Mouse (Mus musculus) adrenal gland, adult 2 months (tissue): ENCODE data around the gene Mtmr11. TPM values are rescaled to one million over a fixed set of nuclear protein-coding genes. Genes with fewer than 3 reads are reported as not detected.
"Not testable (repeated sequence)": the region's sequence is repeated elsewhere in the genome, so short reads cannot be mapped to it uniquely, and the experiment has no call there.

Experiments used
- DNase-seq: peaks from one replicate; pipeline ENCODE4 v3.0.0; 2021
- microRNA-seq, 2 experiments: library from miRNA; unstranded; fragments of <30 nt; microRNA quantifications; one replicate each; pipeline ENCODE4 v1.2.0; 2021
- polyA plus RNA-seq: library from polyadenylated mRNA; depleted of rRNA; stranded (reverse); fragments of >200 nt; gene quantifications from 2 replicates; pipeline ENCODE4 v1.2.3, GENCODE M21; 2012; rRNA removed
- total RNA-seq, 2 experiments: library from RNA; stranded (reverse); gene quantifications; 2 replicates each; pipeline ENCODE4 v1.2.3; 2021

Mtmr11 gene
- total and polyA plus RNA-seq, 3 experiments = 15.0 to 34.6 (median 27.4) TPM

GRCm38 (mm10) chr3:96219191-96219641 lies 57.4 kb downstream of the Mtmr11 start:
- DNase-seq = peak; percentile 55

DNA sequence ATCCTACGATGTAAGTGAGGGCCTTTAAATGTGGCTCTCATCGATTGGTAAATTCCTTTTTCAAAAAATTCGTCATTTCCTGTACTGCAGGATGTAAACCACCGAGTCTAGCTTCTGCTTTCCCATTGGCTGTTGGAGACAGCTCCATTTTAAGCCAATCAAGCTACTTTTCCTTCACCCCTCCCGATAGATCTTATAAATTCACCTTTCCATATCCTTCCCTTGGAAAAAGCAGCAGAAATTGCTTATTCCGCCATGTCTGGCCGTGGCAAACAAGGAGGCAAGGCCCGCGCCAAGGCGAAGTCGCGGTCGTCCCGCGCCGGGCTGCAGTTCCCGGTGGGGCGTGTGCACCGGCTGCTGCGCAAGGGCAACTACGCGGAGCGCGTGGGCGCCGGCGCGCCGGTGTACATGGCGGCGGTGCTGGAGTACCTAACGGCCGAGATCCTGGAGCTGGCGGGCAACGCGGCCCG lies 57.9 kb downstream of the Mtmr11 start, which contains the start of the genes Bola1 and Hist2h2ab:
Bola1 (minus strand) TSS at position 49 of the 470 bp plus-strand sequence.
Hist2h2ab (plus strand) TSS at position 205 of the 470 bp plus-strand sequence.
- DNase-seq = peak; percentile 87

GRCm38 (mm10) chr3:96220131-96220764 lies 58.4 kb downstream of the Mtmr11 start:
- DNase-seq = not testable (repeated sequence)

DNA sequence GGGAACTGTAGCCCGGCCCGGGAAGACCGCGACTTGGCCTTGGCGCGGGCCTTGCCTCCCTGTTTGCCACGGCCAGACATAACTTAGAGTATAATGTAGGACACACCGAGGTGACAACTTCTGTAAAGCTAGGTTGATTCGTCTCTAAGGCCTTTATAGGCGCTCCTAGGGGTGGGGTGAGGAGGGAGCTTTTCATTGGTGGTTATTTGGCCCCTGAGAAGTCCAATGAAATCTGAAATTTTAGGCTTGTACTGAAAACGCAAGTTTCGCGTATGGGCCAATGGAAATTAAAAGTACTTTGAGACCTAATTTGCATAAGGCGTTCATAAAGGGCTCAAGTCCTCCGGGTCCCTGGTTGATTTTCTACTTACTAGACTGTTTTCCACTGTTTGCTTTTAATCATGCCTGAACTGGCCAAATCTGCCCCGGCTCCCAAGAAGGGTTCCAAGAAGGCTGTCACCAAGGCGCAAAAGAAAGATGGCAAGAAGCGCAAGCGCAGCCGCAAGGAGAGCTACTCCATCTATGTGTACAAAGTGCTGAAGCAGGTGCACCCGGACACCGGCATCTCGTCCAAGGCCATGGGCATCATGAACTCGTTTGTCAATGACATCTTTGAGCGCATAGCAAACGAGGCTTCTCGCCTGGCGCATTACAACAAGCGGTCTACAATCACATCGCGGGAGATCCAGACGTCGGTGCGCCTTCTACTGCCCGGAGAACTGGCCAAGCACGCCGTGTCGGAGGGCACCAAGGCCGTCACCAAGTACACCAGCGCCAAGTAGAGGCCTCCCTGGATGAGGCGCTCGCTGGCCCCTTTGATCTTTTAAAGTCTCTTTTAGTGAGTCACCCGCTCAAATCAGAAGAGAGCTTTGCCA lies 59.2 kb downstream of the Mtmr11 start, which contains the start of the genes Hist2h2ac and Hist2h2be:
Hist2h2ac (minus strand) TSS at position 116 of the 875 bp plus-strand sequence.
Hist2h2be (plus strand) TSS at position 355 of the 875 bp plus-strand sequence.
- DNase-seq = peak; percentile 95

Small RNA genes within 50 kb of the gene (microRNA-seq; reads per million reads assigned to microRNA genes)
- gene Gm44492 = 0 reads per million in 2 experiments

Other genes with a start within 250 kb of the Mtmr11 start
- gene Anp32e, start 232.8 kb upstream of the Mtmr11 start, total RNA-seq = 10 to 100 TPM; 81.0 to 98.6 TPM
- gene Anp32e, start 232.8 kb upstream of the Mtmr11 start, polyA plus RNA-seq = 5.8 and 7.4 TPM in 2 replicates
- gene Plekho1, start 166.0 kb upstream of the Mtmr11 start, total RNA-seq = 10 to 100 TPM; 12.9 to 24.7 TPM
- gene Plekho1, start 166.0 kb upstream of the Mtmr11 start, polyA plus RNA-seq = 13.8 and 14.0 TPM in 2 replicates
- 10 to 100 TPM; 38.3 to 39.4 TPM for gene Vps45, start 103.5 kb upstream of the Mtmr11 start, total RNA-seq
- 2.6 and 3.0 TPM in 2 replicates for gene Vps45, start 103.5 kb upstream of the Mtmr11 start, polyA plus RNA-seq
- 10 to 100 TPM; 25.0 to 38.2 TPM for gene Otud7b, start 57.5 kb upstream of the Mtmr11 start, total RNA-seq
- gene Otud7b, start 57.5 kb upstream of the Mtmr11 start, polyA plus RNA-seq = 16.3 and 19.7 TPM in 2 replicates
- 10 to 100 TPM; 49.4 to 55.2 TPM for gene Sf3b4, start 10.3 kb downstream of the Mtmr11 start, total RNA-seq
- gene Sf3b4, start 10.3 kb downstream of the Mtmr11 start, polyA plus RNA-seq = 169 and 183 TPM in 2 replicates
- gene Sv2a, start 19.1 kb downstream of the Mtmr11 start, total RNA-seq = 10 to 100 TPM in 1 of 2 experiments, 1 to 10 TPM in 1; 5.7 to 14.1 TPM
- 3.3 and 3.6 TPM in 2 replicates for gene Sv2a, start 19.1 kb downstream of the Mtmr11 start, polyA plus RNA-seq
- gene Bola1, start 57.7 kb downstream of the Mtmr11 start, total RNA-seq = 10 to 100 TPM; 29.6 to 38.9 TPM
- 95.5 and 96.5 TPM in 2 replicates for gene Bola1, start 57.7 kb downstream of the Mtmr11 start, polyA plus RNA-seq
- 1 to 10 TPM; 3.1 to 8.3 TPM for gene Hist2h2ab, start 57.9 kb downstream of the Mtmr11 start, total RNA-seq
- gene Hist2h2ab, start 57.9 kb downstream of the Mtmr11 start, polyA plus RNA-seq = 0.93 and 4.7 TPM in 2 replicates
- gene Hist2h2ac, start 58.9 kb downstream of the Mtmr11 start, total RNA-seq = 10 to 100 TPM; 41.3 to 58.9 TPM
- 5.1 TPM in 2 replicates for gene Hist2h2ac, start 58.9 kb downstream of the Mtmr11 start, polyA plus RNA-seq
- gene Hist2h2be, start 59.1 kb downstream of the Mtmr11 start, total RNA-seq = 10 to 100 TPM; 15.6 to 23.5 TPM
- 6.1 and 6.4 TPM in 2 replicates for gene Hist2h2be, start 59.1 kb downstream of the Mtmr11 start, polyA plus RNA-seq
- 10 to 100 TPM; 21.8 to 28.5 TPM for gene Hist2h3c2, start 77.1 kb downstream of the Mtmr11 start, total RNA-seq
- gene Hist2h3c2, start 77.1 kb downstream of the Mtmr11 start, polyA plus RNA-seq = 59.6 and 80.3 TPM in 2 replicates
- 100 to 1,000 TPM; 493 to 563 TPM for gene Hist2h2aa2, start 78.3 kb downstream of the Mtmr11 start, total RNA-seq
- 686 and 751 TPM in 2 replicates for gene Hist2h2aa2, start 78.3 kb downstream of the Mtmr11 start, polyA plus RNA-seq
- 10 to 100 TPM in 1 of 2 experiments, not detected in 1; 21.4 TPM for gene Hist2h2aa1, start 83.5 kb downstream of the Mtmr11 start, total RNA-seq
- gene Hist2h2aa1, start 83.5 kb downstream of the Mtmr11 start, polyA plus RNA-seq = 503 and 643 TPM in 2 replicates
- 1 to 10 TPM in 1 of 2 experiments, not detected in 1; 2.0 TPM for gene Hist2h3c1, start 84.7 kb downstream of the Mtmr11 start, total RNA-seq
- not detected in 2 replicates for gene Hist2h3c1, start 84.7 kb downstream of the Mtmr11 start, polyA plus RNA-seq
- gene Hist2h4, start 101.3 kb downstream of the Mtmr11 start, total RNA-seq = 10 to 100 TPM; 15.2 to 26.7 TPM
- 2.7 and 2.8 TPM in 2 replicates for gene Hist2h4, start 101.3 kb downstream of the Mtmr11 start, polyA plus RNA-seq
- gene Hist2h3b, start 106.7 kb downstream of the Mtmr11 start, total RNA-seq = 10 to 100 TPM; 50.8 to 65.4 TPM
- 30.9 and 38.0 TPM in 2 replicates for gene Hist2h3b, start 106.7 kb downstream of the Mtmr11 start, polyA plus RNA-seq
- 10 to 100 TPM; 61.7 to 85.5 TPM for gene Hist2h2bb, start 107.7 kb downstream of the Mtmr11 start, total RNA-seq
- gene Hist2h2bb, start 107.7 kb downstream of the Mtmr11 start, polyA plus RNA-seq = 0.93 TPM in 1 of 2 replicates, not detected in the other
- gene Fcgr1, start 132.0 kb downstream of the Mtmr11 start, total RNA-seq = 1 to 10 TPM; 1.9 to 2.1 TPM
- gene Fcgr1, start 132.0 kb downstream of the Mtmr11 start, polyA plus RNA-seq = 2.2 and 2.3 TPM in 2 replicates